Mouse (Mus musculus): ENCODE data around the gene Mab21l3. TPM values are rescaled to one million over a fixed set of nuclear protein-coding genes. Genes with fewer than 3 reads are reported as not detected.

Gene Mab21l3
- total RNA-seq, 1 experiment from 2014 or later: not detected

DNA sequence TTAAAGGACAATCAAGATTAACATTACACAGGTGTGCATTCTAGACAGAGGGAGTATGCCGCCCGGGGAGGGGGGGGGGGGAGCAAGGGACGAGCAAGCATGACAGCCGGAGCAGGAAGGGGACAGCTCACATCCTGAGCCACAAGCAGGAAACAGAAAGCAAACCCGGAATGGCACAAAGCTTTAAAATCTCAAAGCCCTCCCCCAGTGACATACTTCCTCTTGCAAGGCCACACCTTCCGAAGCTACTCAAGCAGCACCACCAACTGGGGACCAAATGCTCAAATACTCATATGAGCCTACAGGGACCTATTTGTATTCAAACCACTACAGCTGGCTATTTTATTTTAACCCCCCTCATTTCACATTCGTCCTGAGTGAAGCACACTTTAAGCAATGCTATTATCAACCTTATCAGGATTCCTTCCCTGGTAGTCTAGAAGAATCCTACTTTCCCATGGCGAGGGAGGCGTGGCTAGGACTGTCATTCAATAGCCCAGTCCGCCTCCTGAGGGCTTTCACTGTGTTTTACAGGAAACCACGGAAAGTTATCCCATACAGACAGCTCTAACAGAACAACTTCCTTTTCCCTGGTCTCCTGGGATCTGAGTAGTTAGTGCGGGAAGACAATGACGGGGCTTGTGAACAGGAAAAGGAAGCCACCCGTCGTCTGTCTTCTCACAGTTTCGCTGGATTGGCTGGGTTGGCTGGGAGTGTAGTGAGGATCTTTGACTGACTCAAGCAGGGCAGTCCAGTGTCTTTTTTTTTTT lies 69.7 kb downstream of the Mab21l3 start:
- ATAC-seq (replicated peaks; ENCODE audit: insufficient number of reproducible peaks, low FRiP score, low TSS enrichment, poor library complexity, severe bottlenecking): no peak

DNA sequence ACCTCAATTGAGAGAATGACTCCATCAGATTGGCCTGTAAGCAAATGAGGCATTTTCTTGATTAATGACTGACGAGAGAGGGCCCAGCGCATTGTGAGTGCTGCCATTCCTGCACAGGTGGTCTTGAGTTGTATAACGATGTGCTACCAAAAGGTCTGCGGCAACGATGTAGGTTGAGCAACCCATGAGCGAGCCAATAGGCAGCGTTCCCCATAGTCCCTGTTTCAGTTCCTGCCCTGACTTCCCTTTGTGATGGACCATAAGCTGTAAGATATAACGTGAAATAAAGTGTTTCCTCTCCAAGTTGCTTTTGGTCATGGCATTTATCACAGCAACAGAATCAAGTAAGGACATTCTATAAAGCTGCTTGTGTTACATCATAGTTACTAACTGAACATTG lies 73.0 kb downstream of the Mab21l3 start:
- peak; percentile 73 for ATAC-seq (replicated peaks; ENCODE audit: insufficient number of reproducible peaks, low FRiP score, low TSS enrichment, poor library complexity, severe bottlenecking)

DNA sequence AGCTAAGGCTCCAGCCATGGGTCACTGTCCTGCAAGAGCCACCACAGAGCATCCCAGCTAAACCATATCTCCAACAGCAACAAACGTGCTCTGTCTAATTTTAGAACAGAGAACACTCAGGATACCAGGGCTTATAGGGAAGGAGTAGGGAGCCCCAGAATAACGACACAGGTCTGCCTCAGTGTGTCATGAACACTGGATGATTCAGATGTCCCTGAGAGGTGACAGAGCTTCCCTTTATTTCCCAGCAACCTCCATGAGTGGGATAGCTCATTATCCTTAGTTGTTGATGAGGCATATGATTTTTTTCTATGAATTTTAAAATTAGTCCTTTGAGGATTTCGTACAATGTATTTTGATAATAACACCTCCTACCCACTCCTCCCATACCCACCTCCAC lies 78.2 kb downstream of the Mab21l3 start:
- no peak for ATAC-seq (replicated peaks; ENCODE audit: insufficient number of reproducible peaks, low FRiP score, low TSS enrichment, poor library complexity, severe bottlenecking)

DNA sequence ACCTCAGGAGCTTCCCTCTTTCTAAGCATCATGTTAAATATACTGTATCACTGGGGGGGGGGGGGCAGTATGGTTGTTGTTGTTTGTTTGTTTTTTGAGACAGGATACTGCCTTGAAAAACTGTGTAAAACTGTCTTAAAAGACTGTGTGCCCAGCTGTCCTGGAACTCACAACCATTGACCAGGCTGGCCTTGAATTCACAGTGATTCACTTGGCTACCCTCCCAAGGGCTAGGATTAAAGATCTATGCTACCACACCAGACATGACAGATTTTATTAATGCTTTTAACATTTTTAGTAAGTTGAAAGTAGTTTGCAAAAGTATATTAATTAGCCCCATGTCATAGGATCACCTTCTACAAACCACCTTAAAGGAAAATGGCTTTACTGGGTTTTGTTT lies 85.2 kb downstream of the Mab21l3 start:
- ATAC-seq (replicated peaks; ENCODE audit: insufficient number of reproducible peaks, low FRiP score, low TSS enrichment, poor library complexity, severe bottlenecking): no peak

Other genes starting within 250 kb of the Mab21l3 start
- gene Atp1a1, start 244.3 kb downstream of the Mab21l3 start, total RNA-seq (2017): 400 to 470 TPM (median 447 TPM) in 3 replicates
- 7.1 to 21.6 TPM (median 12.9 TPM) in 3 replicates for gene Slc22a15, start 75.5 kb upstream of the Mab21l3 start, total RNA-seq (2017)
- gene Nhlh2, start 161.1 kb upstream of the Mab21l3 start, total RNA-seq (2017): not detected in 3 replicates
- not detected in 3 replicates for gene Casq2, start 237.5 kb upstream of the Mab21l3 start, total RNA-seq (2017)

Data from monocyte, adult 5-6 weeks (primary cell).